Mouse (Mus musculus) heart, postnatal 0 days (tissue): Measurements from ENCODE around the gene Mapk8. TPM values are rescaled to one million over a fixed set of nuclear protein-coding genes. Genes with fewer than 3 reads are reported as not detected.

Experiments
- ATAC-seq: fragments of 200-750 bp; cut with Nextera tagmentation; 2 replicates; pipeline ENCODE4 v1.8.0; 2017; ENCODE audit warnings: low read depth, moderate number of reproducible peaks, moderate library complexity; ENCODE audit not compliant: insufficient read depth
- DNase-seq: peaks from one replicate; pipeline ENCODE4 v3.0.0-alpha.2; 2016; ENCODE audit warnings: low spot score
- H3K27ac ChIP-seq: fragments of 300-500 bp; sonication (generic); 2 replicates; pipeline ENCODE4 v1.5.1; 2014; ENCODE audit warnings: low read depth, mild to moderate bottlenecking
- H3K27me3 ChIP-seq: fragments of 300-500 bp; sonication (generic); 2 replicates; pipeline ENCODE4 v1.6.1; 2014; ENCODE audit warnings: low read length, mixed read lengths; ENCODE audit not compliant: control insufficient read depth, insufficient read depth
- H3K36me3 ChIP-seq: fragments of 300-500 bp; sonication (generic); replicated peaks from 2 replicates; pipeline ENCODE4 v1.6.1; 2014; ENCODE audit warnings: low read length, mixed read lengths; ENCODE audit not compliant: control insufficient read depth, insufficient read depth
- H3K4me1 ChIP-seq: fragments of 300-500 bp; sonication (generic); 2 replicates; pipeline ENCODE4 v1.6.1; 2014; ENCODE audit warnings: antibody characterized with exemption; ENCODE audit not compliant: control insufficient read depth, insufficient read depth
- H3K4me2 ChIP-seq: fragments of 300-500 bp; sonication (generic); 2 replicates; pipeline ENCODE4 v1.6.1; 2014; ENCODE audit warnings: low read depth, mild to moderate bottlenecking, low read length, moderate library complexity
- H3K4me3 ChIP-seq: fragments of 300-500 bp; sonication (generic); 2 replicates; pipeline ENCODE4 v1.5.1; 2014; ENCODE audit warnings: low read depth, low read length
- H3K9ac ChIP-seq: fragments of 300-500 bp; sonication (generic); replicated peaks from 2 replicates; pipeline ENCODE4 v1.6.1; 2014; ENCODE audit warnings: low read depth, low read length, mixed read lengths
- H3K9me3 ChIP-seq: fragments of 300-500 bp; sonication (generic); replicated peaks from 2 replicates; pipeline ENCODE4 v1.6.1; 2016; ENCODE audit warnings: low read length; ENCODE audit not compliant: control insufficient read depth
- CTCF ChIP-seq: IDR thresholded peaks from 2 replicates; pipeline ENCODE4 v1.5.1; 2016; ENCODE audit warnings: antibody characterized with exemption, control low read depth, low read depth
- EP300 ChIP-seq: IDR thresholded peaks from 2 replicates; pipeline ENCODE4 v1.6.1; 2016; ENCODE audit warnings: antibody characterized with exemption, low read depth
- WGBS: fragments of 180-500 bp; shearing (Covaris S2); extraction: QIAGEN DNeasy Blood & Tissue Kit; methylation state at CpG from one replicate; pipeline ENCODE4 v1.1.7; 2014; 5-methylcytosine and 5-hydroxymethylcytosine counted together
- polyA plus RNA-seq: library from polyadenylated mRNA; unstranded; fragments of >200 nt; fragmentation: Nextera tagmentation; extraction: Ambion mirVana; gene quantifications from 2 replicates; pipeline ENCODE4 v1.2.1, GENCODE M21; 2015
- total RNA-seq: library from RNA; depleted of rRNA; stranded (reverse); fragments of >200 nt; gene quantifications from 2 replicates; pipeline ENCODE4 v1.2.3, GENCODE M21; 2014; ENCODE audit warnings: low replicate concordance

Gene Mapk8
- total and polyA plus RNA-seq, 2 experiments from 2014 or later: 12.8 to 88.1 TPM

DNA sequence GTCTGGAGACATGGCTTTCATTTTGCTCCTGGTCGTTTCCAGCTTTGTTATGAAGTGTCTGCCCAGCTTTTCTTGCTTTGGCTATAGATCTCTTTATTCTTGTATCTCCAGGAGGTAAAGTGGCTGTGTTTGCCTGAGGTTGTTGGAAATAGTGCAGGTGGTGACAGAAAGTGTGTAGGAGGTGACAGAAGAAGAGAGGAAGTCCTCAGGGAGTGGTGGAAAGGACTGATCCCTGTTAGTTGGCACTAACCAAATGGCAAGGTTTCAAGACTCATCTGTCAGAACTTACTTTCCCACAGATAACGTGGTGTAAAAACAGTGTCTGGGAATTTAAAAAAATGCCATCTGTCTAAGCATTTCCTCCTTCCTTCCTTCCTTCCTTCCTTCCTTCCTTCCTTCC, 27.5 kb upstream of the Mapk8 start:
- no peak for DNase-seq
- Histone ChIP-seq H3K4me2 (no peak overlapping the region), H3K27ac (no peak overlapping the region), H3K36me3 (no peaks in the 10 kb centered on the region), H3K4me1 (no peaks in the 10 kb centered on the region), H3K4me3 (no peak overlapping the region), H3K9ac (no peak overlapping the region), H3K9me3 (no peaks in the 10 kb centered on the region), H3K27me3 (no peaks in the 10 kb centered on the region)
- no peak for ATAC-seq
- WGBS: 41% methylated on average over 2 of the region's 2 CpGs
- TF ChIP-seq CTCF: no peak
- TF ChIP-seq EP300: no peak

- ATAC-seq (no peak), DNase-seq (no peak)
- H3K36me3 ChIP-seq: no peaks in the 10 kb centered on the region
- no peak within 1 kb of the TSS for H3K9ac ChIP-seq
- TF ChIP-seq CTCF (no peak), EP300 (no peak)
- no peaks in the 10 kb centered on the region for H3K27me3 ChIP-seq
- H3K4me1 ChIP-seq: no peaks in the 10 kb centered on the region
- WGBS: 30% methylated on average over 3 of the region's 3 CpGs
- no peaks in the 10 kb centered on the region for H3K9me3 ChIP-seq
- no peak within 1 kb of the TSS for H3K4me2 ChIP-seq
- no peak within 1 kb of the TSS for H3K27ac ChIP-seq
- no peak within 1 kb of the TSS for H3K4me3 ChIP-seq
These were observed 24.4 kb upstream of the Mapk8 start, which contains the start of gene Frmpd2 for GRCm38 (mm10) chr14:33471331-33471730. Gene Frmpd2, plus strand, starts transcription at chr14:33471696.

DNA sequence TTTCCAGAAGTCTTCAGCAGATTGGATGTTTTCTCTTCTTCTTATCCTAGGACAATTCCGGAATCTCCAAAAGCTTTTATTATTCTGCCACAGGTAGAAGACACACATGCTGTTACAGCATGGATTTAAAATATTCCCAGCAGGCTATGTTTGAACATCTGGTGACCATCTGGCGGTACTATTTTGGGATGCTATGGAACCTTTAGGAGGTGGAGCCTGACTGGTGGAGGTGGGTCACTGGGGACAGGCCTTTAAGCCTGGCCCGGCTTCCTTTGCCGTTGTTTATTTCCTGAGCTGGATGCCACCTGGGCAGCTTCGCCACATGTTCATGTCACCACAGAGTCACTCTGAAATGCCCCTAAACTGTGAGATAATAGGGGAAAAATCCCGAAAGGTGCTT, 20.8 kb upstream of the Mapk8 start:
- DNase-seq: no peak
- TF ChIP-seq EP300 (no peak), CTCF (no peak)
- no peaks in the 10 kb centered on the region for H3K4me1 ChIP-seq
- H3K27me3 ChIP-seq: no peaks in the 10 kb centered on the region
- H3K4me2 ChIP-seq: no peak overlapping the region
- WGBS: 72% methylated on average over 6 of the region's 6 CpGs
- H3K36me3 ChIP-seq: no peaks in the 10 kb centered on the region
- no peak overlapping the region for H3K9ac ChIP-seq
- no peak overlapping the region for H3K27ac ChIP-seq
- no peak overlapping the region for H3K4me3 ChIP-seq
- H3K9me3 ChIP-seq: no peaks in the 10 kb centered on the region
- no peak for ATAC-seq

DNA sequence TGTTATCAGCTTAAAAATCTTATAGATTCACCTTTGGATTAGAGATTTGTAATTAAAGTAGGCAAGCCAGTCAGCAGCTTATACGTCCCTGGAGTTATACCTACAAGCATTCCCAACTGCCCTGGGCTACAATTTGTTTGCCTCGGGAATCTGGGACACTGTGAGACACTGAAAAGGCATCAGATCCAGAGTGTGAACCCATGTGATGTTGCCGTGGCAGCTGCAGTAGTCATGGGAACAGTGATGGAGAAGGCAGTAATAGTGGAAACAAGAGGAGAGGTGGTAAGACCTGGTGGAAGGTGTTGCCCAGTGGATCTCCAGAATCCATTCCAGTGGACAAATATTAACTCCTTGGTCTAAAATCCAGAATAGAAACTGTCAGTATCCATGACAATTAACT, 16.7 kb upstream of the Mapk8 start:
- Histone ChIP-seq H3K36me3 (no peaks in the 10 kb centered on the region), H3K4me3 (no peak overlapping the region), H3K27me3 (no peaks in the 10 kb centered on the region), H3K4me2 (no peak overlapping the region), H3K9me3 (no peaks in the 10 kb centered on the region), H3K4me1 (no peaks in the 10 kb centered on the region), H3K9ac (no peak overlapping the region), H3K27ac (no peak overlapping the region)
- DNase-seq (no peak), ATAC-seq (no peak)
- TF ChIP-seq CTCF: no peak
- TF ChIP-seq EP300: no peak
- WGBS: 71% methylated on average over 3 of the region's 3 CpGs

DNA sequence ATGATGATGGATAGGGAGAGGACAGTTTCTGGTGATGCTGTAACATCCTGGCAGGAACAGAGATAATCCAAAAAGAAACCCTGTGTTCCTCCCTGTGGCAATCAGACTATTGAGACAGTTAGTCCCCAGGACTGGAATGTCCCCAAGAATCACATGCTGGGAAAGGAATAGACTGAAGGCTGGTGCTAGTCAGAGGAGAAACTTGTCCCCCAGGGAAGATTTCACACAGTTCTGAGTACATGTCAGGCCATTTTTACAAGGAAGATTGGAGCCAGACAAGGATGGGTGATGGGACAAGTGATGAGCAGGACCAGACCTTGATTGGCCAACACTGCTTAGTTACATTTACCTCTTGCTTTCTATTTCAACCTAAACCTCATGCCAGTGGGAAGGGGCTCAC, 3.4 kb upstream of the Mapk8 start:
- Histone ChIP-seq H3K36me3 (no peaks in the 10 kb centered on the region), H3K27me3 (no peaks in the 10 kb centered on the region), H3K27ac (no peak overlapping the region), H3K4me2 (no peak overlapping the region), H3K4me3 (no peak overlapping the region), H3K4me1 (peaks cover 10% of the 10 kb centered on the region), H3K9me3 (no peaks in the 10 kb centered on the region), H3K9ac (no peak overlapping the region)
- DNase-seq (no peak), ATAC-seq (no peak)
- TF ChIP-seq CTCF: no peak
- TF ChIP-seq EP300: no peak

DNA sequence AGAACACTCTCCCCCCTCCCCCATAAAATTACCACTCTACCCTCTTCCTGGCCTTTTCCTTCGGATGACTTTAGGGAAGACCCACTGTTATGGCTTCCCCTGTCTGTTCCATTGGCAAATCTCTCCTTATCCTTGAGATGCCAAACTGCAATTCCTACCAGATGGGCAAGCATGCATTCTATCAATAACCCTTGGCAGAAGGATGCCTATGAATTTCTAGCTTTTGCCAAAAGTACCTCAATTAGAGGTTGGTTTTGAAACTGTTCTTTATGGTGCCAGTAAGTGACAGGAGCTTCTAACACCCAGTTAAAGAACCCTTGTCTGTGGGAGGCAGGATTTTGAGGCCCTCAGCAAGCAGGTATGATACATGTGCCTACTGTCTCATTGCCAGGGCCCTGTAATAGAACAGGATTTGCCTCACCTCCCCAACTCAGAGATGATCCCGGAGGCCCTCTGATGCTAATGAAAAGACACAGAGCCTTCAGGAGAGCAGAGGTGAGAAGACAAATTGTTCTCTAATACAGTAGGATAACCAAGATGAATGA, 2.4 kb upstream of the Mapk8 start:
- Histone ChIP-seq H3K27me3 (no peaks in the 10 kb centered on the region), H3K36me3 (no peaks in the 10 kb centered on the region), H3K9ac (no peak overlapping the region), H3K4me1 (peaks cover 14% of the 10 kb centered on the region), H3K4me2 (no peak overlapping the region), H3K27ac (no peak overlapping the region), H3K4me3 (no peak overlapping the region), H3K9me3 (no peaks in the 10 kb centered on the region)
- 75% methylated on average over 2 of the region's 2 CpGs for WGBS
- DNase-seq: no peak
- ATAC-seq: no peak
- TF ChIP-seq EP300 (no peak), CTCF (no peak)
